In the genomic region with DNA sequence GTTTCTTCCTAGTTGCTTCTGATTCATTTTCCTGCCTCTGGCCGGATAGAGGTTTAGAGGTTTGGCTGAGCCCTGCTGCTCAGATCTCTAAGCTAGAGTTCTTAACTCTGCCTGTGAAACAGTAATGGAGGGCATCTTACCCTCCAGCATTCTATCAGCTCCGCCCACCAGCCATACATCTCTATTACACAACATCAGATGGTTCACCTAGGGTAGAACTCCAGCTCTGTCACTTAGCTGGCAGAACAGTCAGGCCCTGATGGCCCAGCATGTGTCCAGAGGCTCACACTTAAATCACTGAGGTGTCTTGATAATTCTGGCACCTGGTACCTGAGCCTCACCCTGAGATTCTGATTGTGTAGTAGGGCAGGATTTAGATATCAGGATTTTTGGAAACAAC, we compare ENCODE assay signal across 10 mouse cellular contexts. TPM values are rescaled to one million over a fixed set of nuclear protein-coding genes. Genes with fewer than 3 reads are reported as not detected.
A peak's percentile ranks its signal among the peaks of the same experiment; 100 is the strongest.
DNase-seq lines count a peak whose midpoint lies in the region; ATAC-seq and TF ChIP-seq lines count a peak whose summit lies in the region.
"Had no signal": no experiment of that assay in that cellular context is flagged by ENCODE, and none has a peak within 500 bp of the region (broad histone marks: within the 10 kb centered on the region; RNA-seq: fewer than 3 reads in every experiment).

No protein-coding gene starts in this region.

- no peak for DNase-seq in forebrain, embryonic 11.5 days (ENCODE audit: low spot score)
- peak; percentile 29 for DNase-seq in lung, embryonic 14.5 days
- no peak for DNase-seq in lung, postnatal 4 days
- peak; percentile 12 for DNase-seq in hindbrain, embryonic 11.5 days (ENCODE audit: low spot score)
- DNase-seq in layer of hippocampus, adult 9-10 months (ENCODE audit: low spot score), result no peak
- DNase-seq: lung, adult 18-20 months; thymus, postnatal 25 days had no signal

- H3K36me3 ChIP-seq in forebrain, embryonic 11.5 days (ENCODE audit: control insufficient read depth, insufficient read depth, low read length), result no peaks in the 10 kb centered on the region
- no peaks in the 10 kb centered on the region for H3K36me3 ChIP-seq in forebrain, embryonic 16.5 days (ENCODE audit: control insufficient read depth, insufficient read depth)
- peaks cover 10% of the 10 kb centered on the region; the same call in 1 of the 2 replicates for H3K36me3 ChIP-seq in lung, embryonic 14.5 days (ENCODE audit: insufficient read depth)
- no peaks in the 10 kb centered on the region for H3K36me3 ChIP-seq in hindbrain, embryonic 11.5 days (ENCODE audit: control insufficient read depth, insufficient read depth, low read length)
- no peaks in the 10 kb centered on the region for H3K36me3 ChIP-seq in neural tube, embryonic 14.5 days (ENCODE audit: control insufficient read depth, insufficient read depth, low read length)

- no peaks in the 10 kb centered on the region for H3K9me3 ChIP-seq in forebrain, embryonic 11.5 days (ENCODE audit: control insufficient read depth, low read length)
- H3K9me3 ChIP-seq in forebrain, embryonic 16.5 days (ENCODE audit: control insufficient read depth, low read length), result no peaks in the 10 kb centered on the region
- H3K9me3 ChIP-seq in lung, embryonic 14.5 days (ENCODE audit: low read depth, low read length), result no peaks in the 10 kb centered on the region
- no peaks in the 10 kb centered on the region for H3K9me3 ChIP-seq in hindbrain, embryonic 11.5 days (ENCODE audit: control insufficient read depth, low read length)
- H3K9me3 ChIP-seq in neural tube, embryonic 14.5 days (ENCODE audit: control insufficient read depth, low read length), result no peaks in the 10 kb centered on the region

- H3K4me3 ChIP-seq in forebrain, embryonic 11.5 days (ENCODE audit: low read depth, low read length), result no peak overlapping the region
- no peak overlapping the region for H3K4me3 ChIP-seq in forebrain, embryonic 16.5 days (replicated peaks; ENCODE audit: low read length)
- no peak overlapping the region for H3K4me3 ChIP-seq in lung, embryonic 14.5 days (ENCODE audit: low read depth, low read length)
- H3K4me3 ChIP-seq in hindbrain, embryonic 11.5 days (ENCODE audit: low read depth, low read length), result no peak overlapping the region
- H3K4me3 ChIP-seq in neural tube, embryonic 14.5 days (ENCODE audit: low read depth, low read length), result no peak overlapping the region

- peak overlapping the region; percentile 70 for H3K27ac ChIP-seq in forebrain, embryonic 11.5 days (ENCODE audit: low read depth, low read length)
- H3K27ac ChIP-seq in forebrain, embryonic 16.5 days (ENCODE audit: low read length), result no peak overlapping the region
- H3K27ac ChIP-seq in lung, embryonic 14.5 days (ENCODE audit: low read depth), result peak overlapping the region; percentile 81; the same call in 1 of the 2 replicates
- H3K27ac ChIP-seq in hindbrain, embryonic 11.5 days (ENCODE audit: low read depth, low read length), result no peak overlapping the region
- no peak overlapping the region for H3K27ac ChIP-seq in neural tube, embryonic 14.5 days (ENCODE audit: low read depth, low read length)

- H3K9ac ChIP-seq in forebrain, embryonic 11.5 days (ENCODE audit: low read length), result no peak overlapping the region; the same call in none of the 2 replicates
- H3K9ac ChIP-seq in forebrain, embryonic 16.5 days (replicated peaks; ENCODE audit: low read depth, low read length), result no peak overlapping the region
- H3K9ac ChIP-seq in lung, embryonic 14.5 days, result no peak overlapping the region
- H3K9ac ChIP-seq in hindbrain, embryonic 11.5 days (ENCODE audit: low read depth, low read length), result no peak overlapping the region
- no peak overlapping the region for H3K9ac ChIP-seq in neural tube, embryonic 14.5 days (replicated peaks; ENCODE audit: low read depth, low read length)

- H3K4me1 ChIP-seq in forebrain, embryonic 11.5 days (replicated peaks; ENCODE audit: control insufficient read depth, insufficient read depth, low read length), result peaks cover 15% of the 10 kb centered on the region
- peaks cover 22% of the 10 kb centered on the region for H3K4me1 ChIP-seq in forebrain, embryonic 16.5 days (replicated peaks; ENCODE audit: control insufficient read depth, insufficient read depth, low read length)
- H3K4me1 ChIP-seq in lung, embryonic 14.5 days (ENCODE audit: insufficient read depth), result peaks cover 33% of the 10 kb centered on the region
- peaks cover 10% of the 10 kb centered on the region for H3K4me1 ChIP-seq in hindbrain, embryonic 11.5 days (replicated peaks; ENCODE audit: control insufficient read depth, insufficient read depth, low read length)
- H3K4me1 ChIP-seq in neural tube, embryonic 14.5 days (ENCODE audit: control insufficient read depth, insufficient read depth, low read length), result peaks cover 12% of the 10 kb centered on the region; the same call in 1 of the 2 replicates

- H3K27me3 ChIP-seq in forebrain, embryonic 11.5 days (ENCODE audit: control insufficient read depth, insufficient read depth, low read length), result no peaks in the 10 kb centered on the region
- no peaks in the 10 kb centered on the region for H3K27me3 ChIP-seq in forebrain, embryonic 16.5 days (replicated peaks; ENCODE audit: control insufficient read depth, insufficient read depth, low read length)
- no peaks in the 10 kb centered on the region for H3K27me3 ChIP-seq in lung, embryonic 14.5 days (ENCODE audit: insufficient read depth, low read length)
- no peaks in the 10 kb centered on the region for H3K27me3 ChIP-seq in hindbrain, embryonic 11.5 days (ENCODE audit: control insufficient read depth, insufficient read depth, low read length)
- H3K27me3 ChIP-seq in neural tube, embryonic 14.5 days (ENCODE audit: control insufficient read depth, insufficient read depth, low read length), result no peaks in the 10 kb centered on the region

- H3K4me2 ChIP-seq in forebrain, embryonic 11.5 days (ENCODE audit: low read depth, low read length, severe bottlenecking), result no peak overlapping the region
- H3K4me2 ChIP-seq in forebrain, embryonic 16.5 days (ENCODE audit: low read length), result no peak overlapping the region
- H3K4me2 ChIP-seq in lung, embryonic 14.5 days, result no peak overlapping the region
- H3K4me2 ChIP-seq in hindbrain, embryonic 11.5 days (replicated peaks; ENCODE audit: low read depth, low read length), result no peak overlapping the region
- no peak overlapping the region for H3K4me2 ChIP-seq in neural tube, embryonic 14.5 days (ENCODE audit: low read depth, low read length)

- no peak; the same call in 1 of the 2 replicates for ATAC-seq in forebrain, embryonic 11.5 days (replicated peaks; ENCODE audit: low FRiP score)
- ATAC-seq in forebrain, embryonic 16.5 days, result no peak
- peak; percentile 19; the same call in 1 of the 2 replicates for ATAC-seq in lung, embryonic 14.5 days (ENCODE audit: insufficient read depth)
- peak; percentile 2; the same call in 1 of the 2 replicates for ATAC-seq in hindbrain, embryonic 11.5 days (ENCODE audit: low FRiP score)
- ATAC-seq in neural tube, embryonic 14.5 days (ENCODE audit: low read depth), result 0 out of 2 replicates have a peak, but pooled peaks have one; percentile 24
- no peak for ATAC-seq in megakaryocyte-erythroid progenitor cell, adult 5-6 weeks (replicated peaks; ENCODE audit: low FRiP score, low TSS enrichment, poor library complexity, severe bottlenecking)

- 74% methylated on average over 2 of the region's 2 CpGs for WGBS in forebrain, embryonic 11.5 days
- 74% methylated on average over 2 of the region's 2 CpGs for WGBS in forebrain, embryonic 16.5 days
- WGBS in lung, embryonic 14.5 days, result 81% methylated on average over 2 of the region's 2 CpGs
- 86% methylated on average over 2 of the region's 2 CpGs for WGBS in hindbrain, embryonic 11.5 days
- WGBS in neural tube, embryonic 14.5 days, result 79% methylated on average over 2 of the region's 2 CpGs

- TF ChIP-seq CTCF in lung, embryonic 14.5 days (IDR thresholded peaks at IDR 0.05; ENCODE audit: low read depth), result no peak

RNA-seq across cellular contexts. Expression of gene Csf1, which starts 20.3 kb away (rescaled TPM):
- 6.0 and 8.1 TPM in 2 replicates for polyA plus RNA-seq in forebrain, embryonic 11.5 days (2014; fragmentation: Nextera tagmentation; extraction: Ambion mirVana)
- polyA plus RNA-seq in forebrain, embryonic 16.5 days (2015; fragmentation: Nextera tagmentation; extraction: Ambion mirVana), result 7.3 and 8.1 TPM in 2 replicates
- 9.3 and 12.9 TPM in 2 replicates for polyA plus RNA-seq in lung, embryonic 14.5 days (2014; fragmentation: Nextera tagmentation; extraction: Ambion mirVana)
- 5.3 and 6.0 TPM in 2 replicates for polyA plus RNA-seq in hindbrain, embryonic 11.5 days (2014; fragmentation: Nextera tagmentation; extraction: Ambion mirVana)
- polyA plus RNA-seq in neural tube, embryonic 14.5 days (2014; fragmentation: Nextera tagmentation; extraction: Ambion mirVana), result 6.3 and 9.3 TPM in 2 replicates
- 0.35 TPM in 1 of 2 replicates, not detected in the other for total RNA-seq in megakaryocyte-erythroid progenitor cell, adult 5-6 weeks (2014; fragmentation: Nextera tagmentation)
- 0.50 TPM in 1 of 2 replicates, not detected in the other for total RNA-seq in megakaryocyte-erythroid progenitor cell, adult 5-6 weeks (2017)

RNA-seq across cellular contexts. Expression of gene Ahcyl1, which starts 43.6 kb away (rescaled TPM):
- 122 and 127 TPM in 2 replicates for polyA plus RNA-seq in forebrain, embryonic 11.5 days (2014; fragmentation: Nextera tagmentation; extraction: Ambion mirVana)
- polyA plus RNA-seq in forebrain, embryonic 16.5 days (2015; fragmentation: Nextera tagmentation; extraction: Ambion mirVana), result 110 and 117 TPM in 2 replicates
- 106 and 107 TPM in 2 replicates for polyA plus RNA-seq in lung, embryonic 14.5 days (2014; fragmentation: Nextera tagmentation; extraction: Ambion mirVana)
- polyA plus RNA-seq in hindbrain, embryonic 11.5 days (2014; fragmentation: Nextera tagmentation; extraction: Ambion mirVana), result 117 and 123 TPM in 2 replicates
- polyA plus RNA-seq in neural tube, embryonic 14.5 days (2014; fragmentation: Nextera tagmentation; extraction: Ambion mirVana), result 137 and 142 TPM in 2 replicates
- 58.1 and 88.6 TPM in 2 replicates for total RNA-seq in megakaryocyte-erythroid progenitor cell, adult 5-6 weeks (2014; fragmentation: Nextera tagmentation)
- total RNA-seq in megakaryocyte-erythroid progenitor cell, adult 5-6 weeks (2017), result 52.7 and 62.7 TPM in 2 replicates

Comparison
In these comparisons a context has a peak if more than half of its experiments do, and no peak if none do; other contexts are left out.
1. DNase-seq: peak in lung, embryonic 14.5 days (single experiment) and hindbrain, embryonic 11.5 days (single experiment); none in forebrain, embryonic 11.5 days (single experiment), lung, postnatal 4 days (0 of 2) and layer of hippocampus, adult 9-10 months (single experiment).
2. H3K27ac ChIP-seq: peak in forebrain, embryonic 11.5 days (single experiment) and lung, embryonic 14.5 days (single experiment); none in forebrain, embryonic 16.5 days (single experiment), hindbrain, embryonic 11.5 days (single experiment) and neural tube, embryonic 14.5 days (single experiment).
3. ATAC-seq: peak in lung, embryonic 14.5 days (single experiment), hindbrain, embryonic 11.5 days (single experiment) and neural tube, embryonic 14.5 days (single experiment); none in forebrain, embryonic 11.5 days (single experiment), forebrain, embryonic 16.5 days (single experiment) and megakaryocyte-erythroid progenitor cell, adult 5-6 weeks (single experiment).